Mouse (Mus musculus) neutrophil, adult 5-6 weeks (primary cell): ENCODE measurements around the gene Dll1. TPM values are rescaled to one million over a fixed set of nuclear protein-coding genes. Genes with fewer than 3 reads are reported as not detected.
A peak's percentile ranks its signal among the peaks of the same experiment; 100 is the strongest.

Experiments used
- ATAC-seq: fragments of 151-379, 151-347 bp; 2 replicates; pipeline ENCODE4 v1.8.0; 2017; ENCODE audit warnings: mild to moderate bottlenecking, moderate TSS enrichment; ENCODE audit not compliant: insufficient number of reproducible peaks, poor library complexity, low FRiP score, severe bottlenecking; ENCODE audit errors: extremely low read depth
- total RNA-seq: library from RNA; stranded (forward); fragments of 200-1000 nt; gene quantifications from 2 replicates; pipeline ENCODE4 v1.2.3, GENCODE M21; 2017

Dll1 gene
- total RNA-seq, 1 experiment from 2014 or later = 1.2 TPM

GRCm38 (mm10) chr17:15350152-15350551 lies 26.5 kb downstream of the Dll1 start:
- no peak for ATAC-seq

- no peak for ATAC-seq
These were observed 33.4 kb downstream of the Dll1 start for GRCm38 (mm10) chr17:15343071-15343822.

GRCm38 (mm10) chr17:15337906-15338305 lies 38.8 kb downstream of the Dll1 start:
- ATAC-seq = no peak

- no peak for ATAC-seq
These were observed 46.8 kb downstream of the Dll1 start for GRCm38 (mm10) chr17:15329740-15330318.

GRCm38 (mm10) chr17:15327106-15327505 lies 49.6 kb downstream of the Dll1 start:
- no peak for ATAC-seq

GRCm38 (mm10) chr17:15325976-15326842 lies 50.5 kb downstream of the Dll1 start:
- no peak for ATAC-seq

GRCm38 (mm10) chr17:15323191-15323834 lies 53.4 kb downstream of the Dll1 start:
- 0 out of 2 replicates have a peak, but pooled peaks have one; percentile 3 for ATAC-seq

Other genes with a start within 250 kb of the Dll1 start
- 44.9 and 50.6 TPM in 2 replicates for gene Fam120b, start 19.3 kb upstream of the Dll1 start, total RNA-seq
- 123 and 139 TPM in 2 replicates for gene Psmb1, start 122.9 kb upstream of the Dll1 start, total RNA-seq
- 51.9 and 63.9 TPM in 2 replicates for gene Tbp, start 123.0 kb upstream of the Dll1 start, total RNA-seq
- 43.8 and 57.3 TPM in 2 replicates for gene Pdcd2, start 150.4 kb upstream of the Dll1 start, total RNA-seq
- 21.0 and 22.5 TPM in 2 replicates for gene Prdm9, start 187.5 kb upstream of the Dll1 start, total RNA-seq